Mouse (Mus musculus) testis, adult 2 months (tissue): ENCODE results near the gene Src. TPM values are rescaled to one million over a fixed set of nuclear protein-coding genes. Genes with fewer than 3 reads are reported as not detected.

ENCODE experiments used
- H3K27ac ChIP-seq: fragments of 200-500 bp; 2 replicates; pipeline ENCODE4 v1.5.1; 2012; ENCODE audit warnings: low read depth, low read length; ENCODE audit not compliant: control insufficient read depth, insufficient read depth
- H3K27me3 ChIP-seq: fragments of 200-500 bp; 2 replicates; pipeline ENCODE4 v1.6.1; 2012; ENCODE audit warnings: mild to moderate bottlenecking, low read length, moderate library complexity; ENCODE audit not compliant: control insufficient read depth, insufficient read depth
- H3K36me3 ChIP-seq: fragments of 200-500 bp; 2 replicates; pipeline ENCODE4 v1.6.1; 2012; ENCODE audit warnings: mild to moderate bottlenecking, low read length; ENCODE audit not compliant: control insufficient read depth, insufficient read depth
- H3K4me1 ChIP-seq: fragments of 200-500 bp; 2 replicates; pipeline ENCODE4 v1.6.1; 2012; ENCODE audit warnings: low read length; ENCODE audit not compliant: control insufficient read depth, insufficient read depth
- H3K4me3 ChIP-seq: fragments of 200-500 bp; 2 replicates; pipeline ENCODE4 v1.5.1; 2012; ENCODE audit warnings: low read depth, mild to moderate bottlenecking, low read length, moderate library complexity, mixed read lengths; ENCODE audit not compliant: control insufficient read depth
- CTCF ChIP-seq: fragments of 200-500 bp; IDR thresholded peaks from 2 replicates; pipeline ENCODE4 v1.5.1; 2012; ENCODE audit warnings: low read depth, mild to moderate bottlenecking, inconsistent platforms, low read length, moderate library complexity; ENCODE audit not compliant: control insufficient read depth, insufficient read depth, insufficient replicate concordance
- POLR2A ChIP-seq: fragments of 200-500 bp; IDR thresholded peaks from 2 replicates; pipeline ENCODE4 v1.6.1; 2012; ENCODE audit warnings: low read depth, mild to moderate bottlenecking, inconsistent platforms, low read length, moderate library complexity; ENCODE audit not compliant: control insufficient read depth
- polyA plus RNA-seq: library from polyadenylated mRNA; depleted of rRNA; stranded (reverse); fragments of >200 nt; gene quantifications from 2 replicates; pipeline ENCODE4 v1.2.3, GENCODE M21; 2012; rRNA removed

Src gene
- polyA plus RNA-seq, 1 experiment: 8.7 TPM

GRCm38 (mm10) chr2:157520496-157520895 is 102.3 kb downstream of the Src start:
- Histone ChIP-seq H3K27me3 (no peaks in the 10 kb centered on the region), H3K4me3 (no peak overlapping the region), H3K4me1 (no peaks in the 10 kb centered on the region), H3K36me3 (no peaks in the 10 kb centered on the region), H3K27ac (no peak overlapping the region)
- no peak for TF ChIP-seq CTCF
- no peak for TF ChIP-seq POLR2A

Other genes starting within 250 kb of the Src start
- 7.7 and 8.4 TPM in 2 replicates for gene Rbl1, start 213.9 kb upstream of the Src start, polyA plus RNA-seq
- gene Rpn2, start 139.4 kb upstream of the Src start, polyA plus RNA-seq: 400 and 406 TPM in 2 replicates
- 71.3 and 75.0 TPM in 2 replicates for gene Mroh8, start 138.9 kb upstream of the Src start, polyA plus RNA-seq
- gene Ghrh, start 70.9 kb upstream of the Src start, polyA plus RNA-seq: 0.89 and 1.5 TPM in 2 replicates
- gene Manbal, start 50.9 kb upstream of the Src start, polyA plus RNA-seq: 22.5 and 25.7 TPM in 2 replicates
- 1.4 and 1.7 TPM in 2 replicates for gene Nnat, start 141.6 kb downstream of the Src start, polyA plus RNA-seq
- 31.4 and 35.0 TPM in 2 replicates for gene Blcap, start 152.8 kb downstream of the Src start, polyA plus RNA-seq